Mouse (Mus musculus) B cell, adult (primary cell): ENCODE measurements around the gene Sec24d. TPM values are rescaled to one million over a fixed set of nuclear protein-coding genes. Genes with fewer than 3 reads are reported as not detected.

Experiments
- total RNA-seq: library from RNA; stranded (reverse); gene quantifications from 4 replicates; pipeline ENCODE4 v1.2.4, GENCODE M21; 2023; ENCODE audit not compliant: inconsistent age

The Sec24d gene
- total RNA-seq: 11.5 to 21.0 TPM (median 18.1 TPM) in 4 replicates

GRCm38 (mm10) chr3:123266753-123267651 lies at the start of gene Sec24d:
Gene Sec24d, plus strand, starts transcription at chr3:123267455.

DNA sequence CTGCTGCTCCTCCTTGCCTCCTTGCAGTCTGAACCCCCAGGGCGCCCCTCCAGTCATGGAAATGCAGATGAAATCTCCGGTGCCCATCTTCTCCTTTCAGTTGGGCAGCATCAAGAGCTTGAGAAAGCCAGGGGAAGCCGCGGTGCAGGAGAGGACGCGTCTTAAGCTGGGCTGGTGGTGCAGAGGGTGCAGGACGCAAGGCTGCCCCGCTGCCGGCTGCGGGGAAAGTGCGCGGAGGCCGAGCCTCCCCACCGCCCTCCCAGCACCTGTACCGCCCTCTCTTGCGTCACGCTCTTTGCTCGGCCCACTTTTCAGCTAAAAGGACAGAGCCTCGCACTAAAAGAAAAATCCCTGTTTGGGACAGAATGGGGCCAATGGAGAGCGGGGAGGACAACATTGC lies 31.3 kb upstream of the Sec24d start, which contains the start of gene Synpo2:
Synpo2 (minus strand) TSS at position 229 of the 400 bp plus-strand sequence.

GRCm38 (mm10) chr3:123385486-123386156 lies 118.4 kb downstream of the Sec24d start, which contains the start of gene Mettl14:
Gene Mettl14, minus strand, starts transcription at chr3:123386108.

Other genes starting within 250 kb of the Sec24d start
- gene Myoz2, start 232.4 kb upstream of the Sec24d start, total RNA-seq: not detected in 4 replicates
- 9.2 to 12.3 TPM (median 10.3 TPM) in 4 replicates for gene Synpo2, start 31.3 kb upstream of the Sec24d start, total RNA-seq
- gene Mettl14, start 118.7 kb downstream of the Sec24d start, total RNA-seq: 14.0 to 16.9 TPM (median 15.8 TPM) in 4 replicates
- gene Prss12, start 179.5 kb downstream of the Sec24d start, total RNA-seq: 0.87 to 2.4 TPM (median 2.0 TPM) in 4 replicates